Mouse (Mus musculus) yolk sac, embryonic 10.5 days (tissue): ENCODE measurements at regions not wholly inside any gene's neighbourhood (a gene's known extent, or its start where the extent isn't known, plus 50 kb on each side); places are given as distances from the start of the nearest gene placed in this dataset.
A peak's percentile ranks its signal among the peaks of the same experiment; 100 is the strongest.

Experiments used
- DNase-seq: peaks from one replicate; pipeline ENCODE4 v3.0.0-alpha.2; 2017; ENCODE audit warnings: low spot score

DNA sequence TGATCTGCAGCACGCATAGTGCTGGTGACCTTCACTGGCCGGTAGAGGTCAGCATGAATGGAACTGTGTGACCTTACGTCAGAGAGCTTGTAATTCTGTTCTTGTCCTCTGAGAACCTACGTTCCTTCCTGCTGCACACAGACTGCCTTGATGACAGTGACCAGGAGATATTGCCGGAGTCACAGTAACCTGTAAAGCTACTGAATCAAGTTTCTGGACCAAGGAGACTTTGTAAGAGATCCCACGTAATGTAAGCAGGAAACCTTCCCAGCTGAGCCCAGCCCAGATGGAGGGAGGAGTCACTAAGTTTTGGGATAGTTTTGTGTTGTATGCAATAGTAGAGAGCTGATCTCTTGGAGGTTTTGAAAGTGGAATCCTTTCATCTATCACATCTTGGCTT lies 117.4 kb upstream of the Lyplal1 start:
- no peak for DNase-seq

DNA sequence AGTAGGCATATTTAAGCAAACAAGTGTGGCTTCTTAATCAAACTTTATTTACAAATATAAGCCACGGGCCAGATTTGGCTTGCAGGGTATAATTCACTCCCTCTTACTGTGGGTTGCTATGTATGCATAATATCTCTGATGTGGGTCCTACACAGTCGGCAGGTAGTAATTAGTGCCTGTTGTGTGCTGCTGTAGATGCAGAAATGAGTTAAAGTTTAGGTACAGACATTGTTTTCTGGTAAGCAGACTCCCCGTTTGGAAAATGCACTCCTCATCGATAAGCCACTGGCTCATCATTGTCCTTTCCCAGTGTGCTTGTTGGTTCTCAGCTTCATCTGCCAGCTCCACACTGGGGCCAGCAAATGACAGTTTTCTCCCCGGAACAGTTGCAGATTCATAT lies 113.4 kb upstream of the Lyplal1 start:
- no peak for DNase-seq

- DNase-seq, result no peak
Observed at GRCm38 (mm10) chr1:186229856-186230255, 112.7 kb upstream of the Lyplal1 start.

- DNase-seq, result no peak
Observed at GRCm38 (mm10) chr1:186228396-186228795, 111.3 kb upstream of the Lyplal1 start.

DNA sequence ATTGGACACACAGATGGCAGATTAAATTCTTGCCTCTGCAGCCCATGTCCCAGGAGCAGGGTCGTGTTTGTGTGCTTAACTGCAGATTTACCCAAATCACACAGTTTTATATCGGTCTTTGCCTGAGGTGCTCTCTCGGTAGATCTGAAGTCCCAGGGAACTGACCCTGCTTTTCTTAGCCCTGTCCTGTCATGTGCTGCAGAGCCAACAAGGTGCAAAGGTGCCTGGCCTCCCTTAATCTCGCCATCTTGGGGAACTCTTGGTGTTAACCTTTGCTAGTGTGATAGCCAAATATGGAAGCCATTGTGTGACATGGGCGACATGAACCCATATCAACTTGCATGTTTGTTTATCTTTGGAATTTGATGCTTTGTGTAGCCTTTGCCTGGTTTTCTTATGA lies 107.1 kb upstream of the Lyplal1 start:
- DNase-seq, result no peak

DNA sequence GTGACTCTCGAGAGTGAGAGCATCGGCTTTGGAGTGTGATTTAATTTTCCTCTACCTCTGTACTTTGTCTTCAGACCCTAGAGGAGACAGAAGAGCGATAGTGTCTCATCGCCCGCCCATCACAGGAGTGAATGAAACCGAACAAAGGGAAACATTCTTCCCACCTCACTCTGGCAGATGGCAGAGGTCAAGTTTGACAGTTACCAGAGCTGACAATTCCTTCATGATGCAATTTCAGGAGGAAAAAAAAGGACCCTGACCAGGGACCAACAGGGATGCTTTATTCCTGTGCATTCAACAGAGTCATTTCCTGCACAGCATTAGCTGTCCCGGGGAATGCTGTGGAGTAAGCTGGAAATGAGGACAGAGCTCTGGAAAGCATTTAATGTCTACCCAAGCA lies 106.3 kb upstream of the Lyplal1 start:
- DNase-seq, result peak; percentile 19

DNA sequence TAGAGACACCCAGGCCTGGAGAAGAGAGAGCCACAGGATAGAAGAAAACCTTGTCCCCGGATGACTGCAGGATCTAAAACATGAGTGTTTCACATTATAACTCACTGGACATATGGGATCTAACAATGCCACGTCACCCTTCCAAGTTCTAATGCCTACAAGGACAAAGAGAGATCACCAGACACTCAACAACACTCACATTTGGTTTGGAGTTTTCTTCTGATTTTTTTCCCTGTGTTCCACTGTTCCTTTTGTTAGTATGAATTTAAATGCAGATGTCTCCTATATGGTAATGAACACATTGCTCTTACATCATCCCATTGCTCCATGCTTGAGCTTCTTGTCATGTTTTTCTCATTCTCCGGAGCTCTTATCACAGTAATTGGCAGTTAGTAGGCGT lies 101.9 kb upstream of the Lyplal1 start:
- no peak for DNase-seq

- DNase-seq, result no peak
Observed at GRCm38 (mm10) chr1:186217198-186217597, 100.1 kb upstream of the Lyplal1 start.

DNA sequence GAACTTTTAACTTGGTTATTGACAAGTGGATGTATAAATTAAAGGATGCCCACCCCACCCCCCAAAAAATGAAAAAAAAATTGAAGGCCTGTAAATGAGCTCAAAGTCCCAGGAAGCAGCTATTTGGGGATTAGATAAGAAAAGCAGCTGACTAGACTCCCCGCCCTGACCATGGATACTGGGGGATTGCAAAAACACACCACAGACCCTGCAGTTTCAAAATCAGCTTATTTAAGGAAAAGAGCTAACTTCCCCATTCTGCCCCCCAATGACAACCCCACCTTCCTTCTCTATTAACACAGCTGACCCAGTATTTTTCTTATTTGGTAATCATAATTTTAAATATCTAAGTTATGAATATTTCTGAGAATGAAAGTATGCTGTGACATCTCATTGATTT lies 87.0 kb upstream of the Lyplal1 start:
- no peak for DNase-seq

DNA sequence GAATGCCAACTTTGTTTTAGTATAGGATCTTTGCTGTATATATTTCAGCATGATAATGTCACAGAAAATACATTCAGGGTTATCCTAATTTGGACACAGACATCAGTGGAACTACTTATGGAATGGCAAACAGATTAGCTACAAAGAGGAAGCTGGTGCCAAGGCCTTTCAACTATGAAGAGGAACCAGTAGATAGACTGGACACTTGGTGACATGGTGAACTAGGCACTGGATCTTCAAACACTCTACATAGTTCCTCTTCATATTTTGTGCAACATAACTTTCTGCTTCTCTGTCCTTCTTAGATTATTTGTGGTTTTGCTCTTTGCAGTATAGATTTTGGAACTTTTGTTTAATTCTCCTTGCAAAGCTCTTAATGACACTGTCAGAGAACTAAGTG lies 85.4 kb upstream of the Lyplal1 start:
- no peak for DNase-seq

DNA sequence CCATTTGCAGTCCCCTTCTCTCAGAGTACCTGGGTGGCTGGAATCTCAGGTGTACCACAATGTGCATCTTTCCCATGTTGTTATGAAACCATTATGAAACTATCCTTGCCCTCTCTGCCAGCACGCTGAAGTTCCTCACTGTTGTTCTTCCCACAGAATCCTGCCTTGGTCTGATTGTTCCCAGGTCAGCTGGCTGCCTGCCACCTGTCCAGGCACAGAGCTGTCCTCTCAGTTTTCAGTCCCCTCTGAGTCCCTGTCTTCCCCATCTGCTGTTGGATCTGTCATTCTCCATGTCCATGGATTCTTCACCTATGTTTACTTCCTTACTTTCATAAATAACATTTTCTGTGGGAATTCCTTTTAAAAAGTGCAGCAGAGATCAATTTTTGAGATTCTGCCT lies 81.3 kb upstream of the Lyplal1 start:
- no peak for DNase-seq

DNA sequence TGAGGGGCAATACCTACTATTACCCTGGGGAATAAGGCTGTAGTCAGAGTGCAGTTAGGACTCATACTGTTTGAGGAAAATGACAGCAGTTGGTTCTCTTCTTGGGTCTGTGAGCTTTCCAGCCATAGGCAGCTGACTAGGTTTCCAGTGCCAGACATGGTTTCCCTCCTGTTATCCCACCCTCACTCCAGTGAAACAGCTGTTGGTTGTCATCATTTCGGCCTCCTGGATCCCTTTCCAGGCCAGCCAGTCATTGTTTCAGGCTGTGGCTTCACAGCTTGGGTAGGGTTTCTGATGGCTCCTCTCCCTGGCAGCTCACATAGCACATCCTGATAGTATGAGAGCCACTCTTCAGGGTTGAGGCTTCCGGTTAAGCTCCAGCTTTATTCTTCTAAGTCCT lies 79.9 kb upstream of the Lyplal1 start:
- DNase-seq, result no peak

- peak; percentile 20 for DNase-seq
Observed at GRCm38 (mm10) chr1:186189390-186189789, 72.3 kb upstream of the Lyplal1 start.

DNA sequence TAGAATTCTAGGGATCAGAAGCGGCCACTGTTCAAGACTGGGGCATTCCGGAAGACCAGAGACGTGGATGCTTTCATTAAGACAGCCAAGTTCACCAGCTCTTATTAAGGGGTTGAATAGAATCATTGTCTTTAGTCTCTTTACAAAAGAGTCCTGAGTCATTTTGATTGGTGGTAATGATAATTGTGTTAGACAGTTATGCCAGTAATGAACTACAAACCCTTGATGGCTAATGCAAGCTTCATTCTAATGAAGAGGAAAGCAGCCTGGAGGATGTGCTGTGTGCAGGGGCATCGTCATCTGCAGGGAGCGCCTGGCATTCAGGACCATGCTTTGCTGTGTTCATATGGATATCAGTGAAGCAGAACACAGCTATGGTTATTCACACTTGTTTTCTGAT lies 70.3 kb upstream of the Lyplal1 start:
- no peak for DNase-seq

DNA sequence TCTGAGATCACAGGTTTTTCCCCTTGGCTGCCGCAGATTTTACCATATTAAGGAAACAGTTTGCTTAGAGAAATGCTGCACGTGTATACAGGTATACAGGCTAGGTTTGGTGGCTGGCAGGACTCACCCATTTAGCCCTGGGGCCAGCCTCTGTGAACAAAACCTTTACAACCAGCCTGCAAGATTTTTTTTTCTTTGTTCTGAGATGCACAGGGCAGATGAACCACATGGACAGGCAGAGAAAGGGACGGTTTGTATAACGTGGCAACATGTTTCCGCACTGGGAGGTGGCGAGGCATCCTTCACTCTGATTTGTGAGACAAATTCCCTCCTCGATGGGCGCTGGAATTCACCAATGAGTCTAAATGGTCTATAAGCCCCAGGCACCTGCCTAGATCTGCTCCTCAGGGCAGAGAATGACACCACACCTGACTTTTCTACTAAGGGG lies 66.1 kb upstream of the Lyplal1 start:
- no peak for DNase-seq

DNA sequence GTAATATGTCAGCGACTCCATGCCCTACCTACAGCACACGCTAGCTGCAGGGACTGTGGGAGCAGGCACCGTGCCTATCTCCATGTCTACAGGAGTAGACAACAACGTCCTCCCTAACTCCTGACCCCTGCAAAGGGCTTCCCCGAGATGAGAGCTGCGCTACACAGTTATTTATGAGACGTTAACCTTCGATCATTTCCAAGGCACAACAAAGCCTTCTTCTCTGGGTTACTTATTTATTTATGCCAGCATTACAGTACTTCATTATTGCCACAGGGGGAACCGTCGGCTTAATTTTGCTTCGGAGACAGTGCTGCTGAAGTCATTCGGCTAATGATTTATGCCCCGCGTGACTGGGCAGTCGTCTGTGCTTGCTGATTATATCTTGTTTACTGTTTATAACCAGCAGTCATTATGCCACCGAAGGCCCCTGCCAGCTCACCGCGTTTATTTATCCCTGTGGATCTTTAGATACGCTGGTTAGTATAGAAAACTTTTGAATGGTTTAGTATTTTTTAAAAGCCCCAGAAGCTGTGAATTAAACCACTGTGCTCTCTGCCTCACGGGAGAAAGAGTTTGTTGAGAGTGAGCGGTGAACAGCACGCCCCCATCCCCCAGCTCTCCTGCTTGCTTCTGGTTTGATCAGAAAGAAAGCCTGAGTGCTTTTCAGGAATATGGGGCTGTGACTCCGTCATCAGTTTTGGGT lies 65.5 kb upstream of the Lyplal1 start:
- DNase-seq, result peak; percentile 60

DNA sequence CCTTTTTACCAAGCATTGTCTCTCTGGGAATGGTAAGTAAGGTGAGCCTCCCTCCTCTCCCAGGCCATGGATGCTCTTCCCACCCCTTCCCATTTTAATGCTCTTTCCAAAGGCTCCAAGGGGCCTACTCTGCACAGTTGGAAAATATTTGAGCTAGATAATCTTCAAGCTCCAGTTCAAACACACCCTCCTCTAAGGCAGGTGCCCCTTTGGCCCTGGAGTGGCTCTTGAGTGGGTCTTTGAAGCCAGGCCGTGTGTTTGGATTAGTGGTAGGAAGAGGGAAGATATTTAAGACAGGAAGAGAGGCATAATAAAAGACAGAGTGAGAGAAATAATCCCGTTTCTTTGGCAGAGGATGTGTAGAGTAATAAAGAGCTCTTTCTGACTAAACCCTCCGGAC lies 59.9 kb upstream of the Lyplal1 start:
- no peak for DNase-seq

DNA sequence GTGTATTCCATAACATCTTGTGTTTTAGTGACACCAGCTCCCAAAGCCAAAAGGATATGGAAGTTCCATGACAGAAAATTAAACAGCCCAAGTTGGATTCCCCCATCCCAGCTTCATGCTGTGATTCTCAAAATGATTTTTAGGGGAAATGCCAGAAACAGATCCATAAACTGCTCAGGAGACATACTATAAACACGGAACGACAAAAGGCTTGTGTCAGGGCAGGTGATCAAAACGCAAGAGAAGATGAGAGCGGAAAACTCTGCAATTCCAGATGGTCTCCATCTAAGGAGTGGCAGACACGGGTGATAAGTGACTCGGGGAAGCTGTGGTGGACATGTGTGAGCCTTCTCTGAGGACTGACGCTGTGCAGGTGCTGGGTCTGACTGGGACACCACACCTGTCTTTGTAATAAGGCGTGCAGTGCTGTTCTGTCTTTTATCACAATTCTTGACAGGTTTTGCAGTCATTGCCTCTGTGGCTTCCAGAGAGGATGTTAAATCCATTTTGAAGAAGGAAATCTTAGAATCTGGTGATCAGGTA lies 56.4 kb upstream of the Lyplal1 start:
- DNase-seq, result no peak

DNA sequence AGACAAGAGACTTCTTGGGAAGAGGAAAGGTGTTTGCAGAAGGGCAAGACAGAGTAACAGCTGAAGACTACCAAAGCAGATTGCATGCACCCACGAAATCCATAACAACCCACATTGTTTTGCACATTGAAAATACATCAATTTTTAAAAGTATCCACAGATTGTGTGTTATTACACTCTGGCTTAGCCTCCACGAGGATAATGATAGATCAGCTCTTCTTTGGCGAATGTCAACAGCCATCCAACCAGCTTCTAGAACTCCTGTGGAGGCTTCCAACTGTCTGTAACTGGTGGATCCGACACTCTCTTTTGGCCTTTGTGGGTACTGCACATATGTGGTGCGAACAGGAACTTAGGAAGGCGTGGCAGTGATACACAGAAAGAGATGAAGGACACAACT lies 54.6 kb upstream of the Lyplal1 start:
- no peak for DNase-seq
